Mouse (Mus musculus) midbrain, embryonic 14.5 days (tissue): ENCODE data around the gene Gm10392. TPM values are rescaled to one million over a fixed set of nuclear protein-coding genes. Genes with fewer than 3 reads are reported as not detected.

Experiments
- ATAC-seq: fragments of 200-750 bp; cut with Nextera tagmentation; 2 replicates; pipeline ENCODE4 v1.8.0; 2017; ENCODE audit warnings: moderate number of reproducible peaks, moderate library complexity; ENCODE audit not compliant: low FRiP score, low TSS enrichment
- DNase-seq: peaks from one replicate; pipeline ENCODE4 v3.0.0-alpha.2; 2015
- H3K27ac ChIP-seq: fragments of 300-500 bp; sonication (generic); replicated peaks from 2 replicates; pipeline ENCODE4 v1.5.1; 2014; ENCODE audit warnings: mild to moderate bottlenecking, low read depth, low read length, moderate library complexity
- H3K27me3 ChIP-seq: fragments of 300-500 bp; sonication (generic); 2 replicates; pipeline ENCODE4 v1.6.1; 2014; ENCODE audit warnings: low read length, control low read depth, mixed read lengths; ENCODE audit not compliant: control insufficient read depth, insufficient read depth
- H3K36me3 ChIP-seq: fragments of 300-500 bp; sonication (generic); 2 replicates; pipeline ENCODE4 v1.6.1; 2014; ENCODE audit warnings: low read length, control low read depth; ENCODE audit not compliant: control insufficient read depth, insufficient read depth
- H3K4me1 ChIP-seq: fragments of 300-500 bp; sonication (generic); 2 replicates; pipeline ENCODE4 v1.6.1; 2014; ENCODE audit warnings: mild to moderate bottlenecking, antibody characterized with exemption, low read length, control low read depth; ENCODE audit not compliant: control insufficient read depth, insufficient read depth
- H3K4me2 ChIP-seq: fragments of 300-500 bp; sonication (generic); 2 replicates; pipeline ENCODE4 v1.6.1; 2014; ENCODE audit warnings: mild to moderate bottlenecking, low read length, moderate library complexity
- H3K4me3 ChIP-seq: fragments of 300-500 bp; sonication (generic); replicated peaks from 2 replicates; pipeline ENCODE4 v1.5.1; 2014; ENCODE audit warnings: low read depth, low read length
- H3K9ac ChIP-seq: fragments of 300-500 bp; sonication (generic); replicated peaks from 2 replicates; pipeline ENCODE4 v1.6.1; 2014; ENCODE audit warnings: mild to moderate bottlenecking, low read length, moderate library complexity
- H3K9me3 ChIP-seq: fragments of 300-500 bp; sonication (generic); 2 replicates; pipeline ENCODE4 v1.6.1; 2016; ENCODE audit warnings: low read length, control low read depth, mixed read lengths; ENCODE audit not compliant: control insufficient read depth
- WGBS: fragments of 180-500 bp; shearing (Covaris S2); extraction: QIAGEN DNeasy Blood & Tissue Kit; methylation state at CpG from one replicate; pipeline ENCODE4 v1.1.7; 2014; 5-methylcytosine and 5-hydroxymethylcytosine counted together
- polyA plus RNA-seq: library from polyadenylated mRNA; unstranded; fragments of >200 nt; fragmentation: Nextera tagmentation; extraction: Ambion mirVana; gene quantifications from 2 replicates; pipeline ENCODE4 v1.2.1, GENCODE M21; 2014

The Gm10392 gene
- polyA plus RNA-seq, 1 experiment from 2014 or later, result not detected

DNA sequence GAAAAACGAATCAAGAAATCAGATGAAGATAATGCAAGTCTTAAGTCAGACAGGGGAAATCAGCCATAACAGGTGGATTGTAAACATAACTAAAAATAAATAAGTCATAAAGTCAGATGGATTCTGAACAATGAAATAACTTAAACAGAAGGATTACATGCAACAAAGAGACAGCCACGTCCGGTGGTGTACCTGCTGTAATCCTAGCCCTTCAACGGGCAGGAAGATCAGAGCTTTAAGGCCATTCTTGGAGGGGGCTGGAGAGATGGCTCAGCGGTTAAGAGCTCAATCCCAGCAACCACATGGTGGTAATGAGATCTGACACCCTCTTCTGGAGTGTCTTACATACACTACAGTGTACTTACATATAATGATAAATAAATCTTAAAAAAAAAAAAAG lies 7.7 kb downstream of the Gm10392 start:
- ATAC-seq (no peak), DNase-seq (no peak)
- Histone ChIP-seq H3K36me3 (peaks cover 14% of the 10 kb centered on the region), H3K27ac (no peak overlapping the region), H3K9ac (no peak overlapping the region), H3K4me2 (no peak overlapping the region), H3K27me3 (peaks cover 25% of the 10 kb centered on the region), H3K4me3 (no peak overlapping the region), H3K9me3 (no peaks in the 10 kb centered on the region), H3K4me1 (peaks cover 31% of the 10 kb centered on the region)
- WGBS, result 75% methylated on average over 5 of the region's 5 CpGs

DNA sequence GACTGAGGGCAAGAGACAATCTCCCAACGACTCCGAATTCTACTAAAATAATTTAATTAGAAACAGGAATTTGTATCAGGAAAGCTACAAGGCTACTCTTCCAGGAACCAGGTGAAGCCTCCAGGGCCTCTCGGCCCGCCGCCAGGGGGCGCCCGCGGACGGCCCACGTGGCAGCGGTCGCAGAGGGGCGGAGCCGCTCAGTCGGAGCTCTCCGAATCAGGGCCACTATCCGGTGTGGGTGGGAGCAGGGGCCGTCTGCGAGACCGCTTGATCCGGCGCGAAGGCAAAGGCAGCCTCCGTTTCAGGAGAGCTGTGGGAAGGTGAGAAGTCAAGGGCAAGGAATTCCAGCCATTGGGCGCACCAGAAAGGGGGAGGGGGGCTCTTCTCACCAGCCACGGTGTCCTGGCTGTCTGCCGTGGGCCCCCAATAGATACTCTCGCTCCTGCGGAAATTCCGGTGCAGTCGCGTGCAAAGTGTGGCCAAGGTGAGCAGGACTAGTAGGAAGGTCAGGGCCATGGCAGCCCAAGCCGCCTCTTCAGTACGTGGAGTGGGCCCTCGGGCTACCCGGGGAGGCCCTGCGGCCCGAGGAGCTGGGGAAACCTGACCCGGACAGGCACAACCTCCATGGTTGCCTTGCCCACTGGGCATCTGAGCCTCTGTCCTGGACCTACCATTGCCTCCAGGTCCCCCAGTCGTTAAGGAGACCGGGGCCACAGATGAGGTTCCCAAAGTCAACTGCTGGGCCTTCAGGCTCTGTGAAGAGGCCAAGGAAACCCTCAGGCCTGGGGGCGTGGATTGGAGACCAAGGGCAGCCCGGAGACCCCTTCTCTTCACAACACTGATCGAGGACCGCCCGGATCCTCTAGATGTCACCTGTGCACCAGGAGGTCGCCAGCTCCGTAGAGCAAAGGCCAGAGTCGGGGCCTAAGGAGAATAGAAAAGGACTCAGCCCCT lies 10.7 kb downstream of the Gm10392 start:
- WGBS, result 20% methylated on average over 49 of the region's 49 CpGs
- peak; percentile 37; the same call in 1 of the 2 replicates for ATAC-seq

DNA sequence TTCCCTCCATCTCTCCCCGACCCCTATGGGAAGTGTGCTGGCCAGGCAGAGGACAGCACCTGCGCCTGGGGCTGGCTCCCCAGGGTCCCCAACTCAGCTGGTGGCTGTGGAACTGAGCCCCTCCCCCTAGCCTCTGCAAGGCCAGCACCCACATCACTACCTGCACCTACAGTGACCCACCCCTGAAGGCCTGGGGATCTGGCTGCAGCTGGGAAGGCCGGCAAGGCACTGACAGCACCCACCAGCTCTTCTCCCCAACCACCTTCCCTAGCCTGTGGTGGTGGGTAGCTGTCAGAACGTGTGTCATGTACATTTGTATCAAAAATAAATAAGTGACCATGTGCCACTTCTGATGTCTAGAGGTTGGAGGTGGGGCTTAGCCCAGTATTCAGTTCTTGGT lies 11.6 kb downstream of the Gm10392 start:
- no peak overlapping the region for H3K27ac ChIP-seq
- peaks cover 9% of the 10 kb centered on the region for H3K4me1 ChIP-seq
- H3K36me3 ChIP-seq, result peaks cover 52% of the 10 kb centered on the region
- ATAC-seq, result no peak
- WGBS, result 78% methylated on average over 4 of the region's 4 CpGs
- no peak overlapping the region for H3K4me3 ChIP-seq
- H3K27me3 ChIP-seq, result peaks cover 3% of the 10 kb centered on the region; the same call in 1 of the 2 replicates
- H3K4me2 ChIP-seq, result no peak overlapping the region
- H3K9ac ChIP-seq, result no peak overlapping the region
- H3K9me3 ChIP-seq, result no peaks in the 10 kb centered on the region
- DNase-seq, result no peak

More for the DNA sequence above, 10.7 kb downstream of the Gm10392 start:
- Histone ChIP-seq H3K9ac (peak overlapping the region; percentile 29; the same call in 1 of the 2 replicates), H3K9me3 (no peaks in the 10 kb centered on the region), H3K4me2 (peak overlapping the region; percentile 53), H3K4me3 (peak overlapping the region; percentile 20), H3K36me3 (peaks cover 44% of the 10 kb centered on the region), H3K27me3 (peaks cover 4% of the 10 kb centered on the region), H3K4me1 (peaks cover 11% of the 10 kb centered on the region), H3K27ac (no peak overlapping the region)
- peak; percentile 91 for DNase-seq

- no peak overlapping the region for H3K9ac ChIP-seq
- no peaks in the 10 kb centered on the region for H3K9me3 ChIP-seq
- H3K4me2 ChIP-seq, result no peak overlapping the region
- H3K4me3 ChIP-seq, result no peak overlapping the region
- WGBS, result 88% methylated on average over 6 of the region's 6 CpGs
- H3K27me3 ChIP-seq, result no peaks in the 10 kb centered on the region
- DNase-seq (no peak), ATAC-seq (no peak)
- peaks cover 5% of the 10 kb centered on the region for H3K4me1 ChIP-seq
- H3K27ac ChIP-seq, result no peak overlapping the region
- H3K36me3 ChIP-seq, result peaks cover 54% of the 10 kb centered on the region
Observed at GRCm38 (mm10) chr11:77506941-77507340, 12.1 kb downstream of the Gm10392 start.

- DNase-seq, result no peak
- 78% methylated on average over 14 of the region's 14 CpGs for WGBS
- no peaks in the 10 kb centered on the region for H3K27me3 ChIP-seq
- no peaks in the 10 kb centered on the region for H3K9me3 ChIP-seq
- ATAC-seq, result no peak
- peaks cover 5% of the 10 kb centered on the region for H3K4me1 ChIP-seq
- H3K36me3 ChIP-seq, result peaks cover 59% of the 10 kb centered on the region
- H3K4me3 ChIP-seq, result no peak overlapping the region
- no peak overlapping the region for H3K9ac ChIP-seq
- H3K4me2 ChIP-seq, result no peak overlapping the region
- no peak overlapping the region for H3K27ac ChIP-seq
Observed at GRCm38 (mm10) chr11:77506273-77506672, 12.7 kb downstream of the Gm10392 start.

- 92% methylated on average over 22 of the region's 22 CpGs for WGBS
- no peak overlapping the region for H3K9ac ChIP-seq
- peaks cover 12% of the 10 kb centered on the region for H3K4me1 ChIP-seq
- no peaks in the 10 kb centered on the region for H3K27me3 ChIP-seq
- H3K4me3 ChIP-seq, result no peak overlapping the region
- H3K4me2 ChIP-seq, result no peak overlapping the region
- H3K27ac ChIP-seq, result no peak overlapping the region
- ATAC-seq, result no peak
- H3K36me3 ChIP-seq, result peaks cover 67% of the 10 kb centered on the region
- DNase-seq, result no peak
- no peaks in the 10 kb centered on the region for H3K9me3 ChIP-seq
Observed at GRCm38 (mm10) chr11:77505291-77505980, 13.6 kb downstream of the Gm10392 start.

DNA sequence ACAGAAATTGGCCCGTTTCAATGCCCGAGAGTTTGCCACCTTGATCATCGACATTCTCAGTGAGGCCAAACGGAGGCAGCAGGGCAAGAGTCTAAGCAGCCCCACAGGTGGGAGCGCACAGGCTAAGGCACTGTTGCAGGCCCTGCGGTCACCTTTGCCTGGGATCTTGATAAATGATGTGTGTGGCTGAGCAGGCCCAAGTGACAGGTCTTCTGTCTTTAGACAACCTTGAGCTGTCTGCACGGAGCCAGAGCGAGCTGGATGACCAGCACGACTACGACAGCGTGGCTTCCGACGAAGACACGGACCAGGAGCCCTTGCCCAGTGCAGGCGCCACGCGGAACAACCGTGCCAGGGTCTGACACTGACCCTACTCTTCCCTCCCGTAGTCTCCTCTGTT lies 14.6 kb downstream of the Gm10392 start:
- 96% methylated on average over 19 of the region's 19 CpGs for WGBS
- peaks cover 13% of the 10 kb centered on the region for H3K4me1 ChIP-seq
- no peak overlapping the region for H3K4me3 ChIP-seq
- H3K9me3 ChIP-seq, result no peaks in the 10 kb centered on the region
- peaks cover 78% of the 10 kb centered on the region for H3K36me3 ChIP-seq
- no peak overlapping the region for H3K9ac ChIP-seq
- ATAC-seq (no peak), DNase-seq (no peak)
- no peak overlapping the region for H3K27ac ChIP-seq
- no peaks in the 10 kb centered on the region for H3K27me3 ChIP-seq
- H3K4me2 ChIP-seq, result no peak overlapping the region

DNA sequence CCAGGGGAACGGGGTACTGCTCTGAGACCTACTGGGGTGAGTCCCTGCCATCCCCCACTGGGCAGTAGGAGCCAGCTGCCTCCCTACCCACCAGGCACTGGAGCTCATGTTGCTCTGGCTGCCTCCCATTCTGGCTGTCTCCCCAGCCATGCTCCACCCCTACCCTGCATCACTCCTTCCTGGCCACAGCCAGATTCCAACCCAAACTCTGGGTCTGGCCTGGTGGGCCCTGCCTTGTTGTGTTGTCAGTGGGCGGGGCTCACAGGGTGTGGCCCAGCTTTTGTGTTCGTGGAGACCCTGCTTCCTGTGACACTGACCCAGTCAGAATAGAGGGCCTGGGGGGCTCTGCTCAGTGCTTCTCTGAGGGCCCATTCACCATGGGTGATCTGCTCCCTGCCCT lies 15.5 kb downstream of the Gm10392 start:
- Histone ChIP-seq H3K27me3 (no peaks in the 10 kb centered on the region), H3K36me3 (peaks cover 86% of the 10 kb centered on the region), H3K9ac (no peak overlapping the region), H3K4me3 (no peak overlapping the region), H3K4me2 (no peak overlapping the region), H3K9me3 (no peaks in the 10 kb centered on the region), H3K4me1 (peaks cover 13% of the 10 kb centered on the region), H3K27ac (no peak overlapping the region)
- DNase-seq (no peak), ATAC-seq (no peak)
- 73% methylated on average over 3 of the region's 3 CpGs for WGBS
